Mouse (Mus musculus) kidney, postnatal 4 days (tissue): Measurements from ENCODE around the gene Ano10.

Experiments used
- DNase-seq, 2 experiments: peaks; one replicate each; pipeline ENCODE4 v3.0.0; 2021; ENCODE audit warnings: mixed read lengths in 2 of 2

Ano10 gene

GRCm38 (mm10) chr9:122244080-122244799, 50.0 kb downstream of the Ano10 start:
- peak; percentile 76 to 81 for DNase-seq

GRCm38 (mm10) chr9:122243297-122243696, 50.9 kb downstream of the Ano10 start:
- DNase-seq, result no peak

- peak in 1 of 2 experiments; percentile 18 for DNase-seq
Measured at GRCm38 (mm10) chr9:122242856-122243255, 51.4 kb downstream of the Ano10 start.

GRCm38 (mm10) chr9:122241812-122242400, 52.3 kb downstream of the Ano10 start:
- DNase-seq, result no peak

- DNase-seq, result no peak
Measured at GRCm38 (mm10) chr9:122240629-122241199, 53.5 kb downstream of the Ano10 start.

GRCm38 (mm10) chr9:122234741-122235140, 59.5 kb downstream of the Ano10 start:
- DNase-seq, result no peak

- no peak for DNase-seq
Measured at GRCm38 (mm10) chr9:122233972-122234345, 60.3 kb downstream of the Ano10 start.

GRCm38 (mm10) chr9:122233316-122233971, 60.8 kb downstream of the Ano10 start:
- DNase-seq, result no peak

- no peak for DNase-seq
Measured at GRCm38 (mm10) chr9:122232912-122233311, 61.3 kb downstream of the Ano10 start.

GRCm38 (mm10) chr9:122230701-122231100, 63.5 kb downstream of the Ano10 start:
- no peak for DNase-seq

GRCm38 (mm10) chr9:122226419-122226818, 67.8 kb downstream of the Ano10 start:
- no peak for DNase-seq

GRCm38 (mm10) chr9:122225309-122225708, 68.9 kb downstream of the Ano10 start:
- peak; percentile 15 to 34 for DNase-seq

- DNase-seq, result no peak
Measured at GRCm38 (mm10) chr9:122223005-122223404, 71.2 kb downstream of the Ano10 start.

- DNase-seq, result no peak
Measured at GRCm38 (mm10) chr9:122219934-122220333, 74.3 kb downstream of the Ano10 start.

- no peak for DNase-seq
Measured at GRCm38 (mm10) chr9:122216945-122217529, 77.2 kb downstream of the Ano10 start.

- DNase-seq, result no peak
Measured at GRCm38 (mm10) chr9:122215118-122215517, 79.1 kb downstream of the Ano10 start.

GRCm38 (mm10) chr9:122208311-122208710, 85.9 kb downstream of the Ano10 start:
- DNase-seq, result no peak

- peak; percentile 40 to 54 for DNase-seq
Measured at GRCm38 (mm10) chr9:122205543-122206200, 88.6 kb downstream of the Ano10 start.

GRCm38 (mm10) chr9:122204508-122204907, 89.7 kb downstream of the Ano10 start:
- DNase-seq, result peak in 1 of 2 experiments; percentile 38

GRCm38 (mm10) chr9:122199253-122199652, 95.0 kb downstream of the Ano10 start:
- DNase-seq, result peak; percentile 66 to 75

- no peak for DNase-seq
Measured at GRCm38 (mm10) chr9:122198621-122199020, 95.6 kb downstream of the Ano10 start.

- no peak for DNase-seq
Measured at GRCm38 (mm10) chr9:122197021-122197420, 97.2 kb downstream of the Ano10 start.
